Mouse (Mus musculus) c-Kit-positive CD71-positive TER-119-positive erythroid progenitor cells, embryonic 14.5 days (primary cell): ENCODE measurements at regions not wholly inside any gene's neighbourhood (a gene's known extent, or its start where the extent isn't known, plus 50 kb on each side); places are given as distances from the start of the nearest gene placed in this dataset.

Source experiments
- DNase-seq: peaks from one replicate; pipeline ENCODE4 v3.0.0-alpha.2; 2013; ENCODE audit warnings: low spot score

DNA sequence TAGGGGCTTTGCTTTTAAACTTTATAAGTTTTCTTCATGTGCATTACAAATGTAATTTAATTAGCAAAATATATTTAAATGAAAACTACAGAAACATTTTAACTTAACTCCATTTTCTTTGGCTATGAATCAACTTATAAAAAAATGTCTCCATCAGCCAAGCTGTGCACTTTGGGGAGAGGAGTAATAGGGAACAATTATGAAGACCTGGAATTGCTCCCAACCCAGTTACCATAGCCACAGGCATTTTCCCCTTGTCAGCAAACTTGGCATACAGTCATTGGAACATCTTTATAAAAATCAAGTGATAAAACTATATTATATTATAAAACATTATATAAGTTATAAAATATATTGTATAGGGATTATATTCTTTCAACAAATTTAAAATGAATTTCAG lies 65.0 kb downstream of the Atxn7l3b start:
- no peak for DNase-seq

DNA sequence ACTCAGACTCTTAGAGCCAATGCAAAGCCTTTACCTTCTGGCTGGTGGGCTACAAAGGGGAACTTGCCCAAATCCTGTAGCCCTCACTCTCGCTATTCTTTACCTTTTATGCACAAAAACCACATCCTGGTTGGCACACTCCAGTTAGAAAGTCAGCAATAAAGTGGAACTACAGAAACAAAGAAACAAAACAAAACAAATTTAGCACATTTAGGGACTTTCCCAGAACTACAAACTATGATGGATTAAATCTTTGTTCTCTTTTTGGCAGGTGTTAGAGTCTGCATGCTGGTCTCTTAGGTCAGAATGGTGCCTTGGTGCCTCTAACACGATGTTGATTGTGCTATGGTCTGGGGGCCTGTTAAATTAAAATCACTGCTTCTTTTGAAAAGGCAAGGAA lies 65.4 kb downstream of the Atxn7l3b start:
- no peak for DNase-seq

DNA sequence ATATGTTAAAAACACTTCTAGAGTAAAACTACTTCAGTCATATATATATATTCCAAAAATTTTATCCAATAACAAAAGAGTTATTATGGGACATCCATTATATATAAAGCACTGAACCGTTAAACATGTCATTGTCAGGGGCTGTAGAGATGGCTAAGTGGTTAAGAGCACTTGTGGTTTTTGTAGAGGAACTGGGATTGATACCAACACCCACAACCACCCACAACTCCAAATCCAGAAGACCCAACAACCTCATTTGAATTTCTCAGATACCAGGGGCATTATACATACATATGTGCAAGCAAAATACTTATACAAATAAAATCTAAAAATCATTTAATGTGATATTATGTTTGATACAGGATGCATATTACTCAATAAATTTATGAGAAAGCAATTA lies 76.8 kb downstream of the Atxn7l3b start:
- DNase-seq: no peak

DNA sequence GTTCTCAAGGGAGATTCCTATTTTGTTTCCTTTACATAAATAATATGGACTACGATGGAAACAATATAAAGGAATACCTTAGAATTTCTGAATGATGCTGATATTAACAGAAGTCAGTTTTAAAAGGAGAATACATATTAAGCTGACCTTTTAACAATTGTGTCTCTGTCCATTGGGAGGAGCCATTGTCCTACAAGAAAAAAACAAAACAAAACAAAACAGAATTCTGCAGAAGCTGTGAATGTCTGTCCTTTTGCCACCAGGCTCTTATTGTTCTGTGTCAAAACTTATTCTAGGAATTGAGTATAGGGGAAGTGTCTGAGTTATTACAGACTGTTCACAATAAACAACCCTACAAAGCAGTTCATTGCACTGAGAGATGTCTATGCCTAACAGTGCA lies 82.6 kb downstream of the Atxn7l3b start:
- no peak for DNase-seq

DNA sequence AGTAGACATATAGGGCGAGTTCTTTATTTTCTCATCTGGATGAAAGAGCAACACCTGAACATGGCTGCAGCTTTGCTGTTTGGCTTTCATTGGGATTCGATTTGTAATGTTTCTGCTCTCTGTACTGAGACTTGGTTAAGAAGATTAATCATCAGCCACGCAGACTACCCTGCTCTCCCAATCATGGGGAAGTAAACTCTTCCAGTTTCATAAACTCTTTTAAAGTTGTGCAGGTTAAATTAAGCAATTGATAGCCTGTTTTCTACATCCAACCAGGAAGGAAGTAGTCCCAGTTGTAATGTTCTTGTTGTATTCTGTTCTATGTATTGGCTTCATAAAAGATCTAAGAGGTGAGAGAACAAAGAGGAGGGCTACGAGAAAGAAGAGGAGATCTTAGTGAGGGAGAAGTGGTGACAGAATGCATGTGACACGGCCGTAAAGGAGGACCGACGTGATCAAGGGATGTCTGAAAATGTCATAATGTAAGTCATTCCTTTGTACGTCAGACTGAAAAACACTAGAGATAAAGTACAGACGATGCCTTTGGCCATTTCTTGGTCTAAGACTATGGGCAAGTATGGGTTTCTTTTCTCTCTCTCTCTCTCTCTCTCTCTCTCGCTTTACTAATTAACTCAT lies 91.3 kb downstream of the Atxn7l3b start:
- DNase-seq: no peak

DNA sequence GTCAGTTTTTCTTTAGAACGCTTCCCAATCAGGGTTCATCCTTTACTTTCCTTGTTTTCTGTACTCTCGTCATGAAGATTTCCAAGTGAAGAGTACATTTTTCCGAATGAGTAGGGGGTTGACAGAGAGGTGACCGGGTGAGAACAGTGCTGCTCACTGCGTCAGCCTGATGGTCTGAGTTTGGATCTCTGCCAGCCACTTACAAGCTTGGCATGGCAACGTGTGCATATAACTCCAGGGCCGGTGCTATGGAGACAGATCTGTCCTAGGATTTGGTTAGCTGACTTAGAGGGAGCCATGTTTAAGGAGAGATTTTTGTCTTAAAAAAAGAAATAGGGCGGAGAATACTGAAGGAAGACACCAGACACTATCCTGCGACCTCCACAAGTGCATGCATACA lies 92.8 kb downstream of the Atxn7l3b start:
- no peak for DNase-seq

DNA sequence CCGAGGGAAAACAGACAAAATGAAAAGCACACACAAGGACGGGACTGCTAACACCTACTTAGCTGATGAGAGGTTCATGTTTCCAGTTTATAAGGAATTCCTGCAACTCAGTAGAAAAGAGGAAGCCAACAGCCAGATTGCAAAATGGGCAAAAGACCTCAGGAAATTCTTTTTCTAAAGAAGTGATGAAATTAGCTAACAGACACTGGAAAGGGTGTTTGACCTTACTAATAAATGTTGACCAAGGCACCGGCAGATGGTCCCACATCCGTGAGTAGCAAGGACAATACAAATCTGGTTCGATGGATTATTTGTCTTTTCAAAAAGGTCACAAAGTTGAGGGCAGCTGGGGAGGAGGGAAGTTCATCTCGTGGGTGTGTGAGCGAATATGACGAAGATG lies 93.3 kb downstream of the Atxn7l3b start:
- DNase-seq: no peak

DNA sequence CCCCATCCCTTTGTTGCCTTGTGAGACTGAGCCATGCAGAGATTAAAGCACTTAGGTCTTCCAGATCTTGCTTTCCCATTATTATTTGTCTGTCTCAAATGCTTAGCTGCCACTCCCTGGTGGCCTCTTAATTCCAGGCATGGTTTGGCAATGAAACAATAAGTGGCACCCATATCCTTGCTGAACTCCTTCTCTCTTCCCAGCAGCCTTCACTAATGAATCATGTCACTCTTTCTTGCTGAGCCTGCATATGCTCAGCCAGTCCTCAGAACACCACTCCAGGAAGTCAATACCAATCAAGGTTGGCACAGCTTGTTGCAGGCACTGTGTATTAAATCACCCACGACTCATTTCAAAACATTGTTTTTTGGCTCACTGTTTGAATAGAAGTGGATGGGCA lies 118.6 kb downstream of the Atxn7l3b start:
- DNase-seq: no peak

DNA sequence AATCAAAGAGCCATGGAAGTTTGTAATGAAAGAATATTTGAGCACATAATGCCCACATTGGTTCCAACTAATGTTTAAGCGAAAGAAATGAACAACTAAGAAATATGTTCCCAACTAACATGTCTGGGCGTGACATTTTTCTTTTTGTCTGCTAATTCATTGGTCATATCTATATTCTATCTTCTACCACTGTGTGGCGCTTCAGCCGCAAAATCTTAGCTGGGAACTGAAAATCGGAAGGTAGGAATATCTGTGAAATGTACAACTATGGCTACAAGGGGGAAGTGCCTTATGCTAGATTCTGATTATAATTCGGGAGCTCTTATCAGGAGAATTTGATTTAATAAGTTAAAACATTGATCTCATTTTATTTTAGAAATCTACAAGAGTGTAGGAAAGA lies 125.2 kb downstream of the Atxn7l3b start:
- DNase-seq: no peak

DNA sequence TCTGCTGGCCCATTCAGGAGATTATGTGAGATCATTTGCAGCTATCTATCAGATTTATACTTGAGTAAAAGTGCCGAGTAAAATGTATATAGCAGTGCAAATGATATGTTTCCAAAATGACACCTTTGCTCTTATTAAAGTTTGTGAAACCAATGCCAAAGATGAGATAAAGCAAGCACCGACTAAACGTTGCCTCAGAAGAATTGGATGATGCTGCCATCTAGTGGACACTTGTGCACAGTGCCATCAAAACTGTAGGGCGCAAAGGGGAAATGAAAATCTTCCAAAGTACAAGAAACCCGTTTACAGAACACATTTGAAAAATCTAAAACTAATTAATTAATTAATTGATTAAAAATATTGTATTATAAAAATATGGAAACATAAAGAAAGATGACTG lies 127.2 kb downstream of the Atxn7l3b start:
- peak; percentile 44 for DNase-seq

DNA sequence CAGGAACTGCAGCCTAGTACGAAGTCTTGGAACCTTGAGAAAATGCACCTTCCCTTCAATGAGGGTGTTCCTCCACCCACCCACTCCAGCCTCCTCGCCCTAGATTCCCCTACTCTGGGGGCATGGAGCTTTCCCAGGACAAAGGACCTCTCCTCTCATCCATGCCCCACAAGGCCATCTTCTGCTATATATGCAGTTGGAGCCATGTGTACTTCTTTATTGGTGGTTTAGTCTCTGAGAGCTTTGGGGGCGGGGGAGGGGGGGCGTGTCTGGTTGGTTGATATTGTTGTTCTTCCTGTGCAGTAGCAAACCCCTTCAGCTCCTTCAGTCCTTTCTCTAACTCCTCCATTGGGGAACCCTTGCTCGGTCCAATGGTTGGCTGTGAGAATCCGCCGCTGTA lies 130.2 kb downstream of the Atxn7l3b start:
- no peak for DNase-seq

DNA sequence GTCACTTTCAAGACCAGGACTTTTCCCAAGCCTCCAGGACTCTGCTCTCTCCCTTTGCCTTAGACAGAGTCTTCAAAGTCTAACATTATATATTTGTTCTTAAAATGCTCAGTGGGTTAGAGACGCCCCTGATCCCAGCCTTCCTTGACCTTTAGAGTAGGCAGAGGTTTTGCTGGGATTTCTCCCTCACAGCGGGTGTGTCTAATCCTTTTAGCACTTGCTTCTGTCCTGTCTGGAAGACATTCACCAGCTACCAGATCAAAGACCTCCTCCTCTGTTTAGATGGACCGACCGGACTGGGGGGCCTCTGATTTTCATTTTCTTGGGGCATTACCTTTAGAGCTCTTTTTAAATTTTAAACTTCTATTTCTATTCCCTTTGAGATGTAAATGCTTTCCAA lies 130.7 kb downstream of the Atxn7l3b start:
- no peak for DNase-seq

DNA sequence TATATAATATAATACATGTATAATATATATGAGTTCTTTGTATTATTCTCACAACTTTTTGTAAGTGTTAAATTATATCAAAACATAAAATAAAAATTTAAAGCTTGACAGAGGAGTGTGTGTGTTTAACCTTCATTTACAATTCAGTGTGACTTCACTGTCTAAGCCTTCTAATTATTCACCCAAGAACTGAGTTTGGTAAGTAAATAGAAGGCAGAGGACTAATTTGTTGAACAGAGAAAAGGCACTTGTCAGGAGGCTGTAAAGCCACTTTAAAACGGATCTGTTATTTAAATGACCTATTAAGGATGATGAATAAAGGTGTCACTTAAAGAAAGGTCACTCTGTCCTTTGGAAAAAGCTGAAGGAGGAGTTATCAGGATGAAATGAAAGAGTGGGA lies 132.9 kb downstream of the Atxn7l3b start:
- DNase-seq: no peak

DNA sequence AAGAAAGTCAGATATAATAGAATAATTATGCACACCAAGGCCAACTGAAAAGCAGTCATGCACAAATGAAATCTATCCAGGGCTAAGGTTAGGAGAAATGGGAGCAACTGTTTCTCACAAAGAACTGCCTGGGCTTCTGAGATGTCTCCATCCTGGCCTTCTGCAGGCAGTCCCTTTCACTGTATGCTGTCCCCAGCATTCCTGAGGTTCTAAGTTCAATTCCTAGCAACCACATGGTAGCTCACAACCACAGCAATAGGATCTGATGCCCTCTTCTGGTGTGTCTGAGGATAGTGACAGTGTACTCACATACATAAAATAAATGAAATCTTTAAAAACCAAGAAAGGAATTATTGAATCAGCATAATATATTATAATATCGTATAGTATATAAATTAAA lies 133.3 kb downstream of the Atxn7l3b start:
- DNase-seq: no peak

DNA sequence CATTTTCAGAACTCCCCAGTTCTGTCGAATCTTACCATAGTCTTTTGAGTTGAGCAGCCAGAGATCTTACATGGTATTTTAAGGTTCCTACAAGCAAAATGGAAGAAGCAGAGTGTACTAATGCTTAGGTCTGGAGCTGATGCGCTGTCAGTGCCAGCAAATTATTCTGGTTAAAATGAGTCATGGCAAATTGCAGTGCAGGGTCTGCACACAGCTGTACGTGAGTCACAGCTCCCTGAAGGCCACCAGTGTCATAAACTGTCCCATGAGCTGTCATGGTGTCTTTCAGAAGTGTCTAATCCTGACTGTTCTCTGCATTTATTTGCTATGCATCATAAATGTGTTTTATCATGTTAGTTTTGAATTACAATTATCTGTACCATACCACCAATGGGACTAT lies 140.6 kb downstream of the Atxn7l3b start:
- DNase-seq: no peak

DNA sequence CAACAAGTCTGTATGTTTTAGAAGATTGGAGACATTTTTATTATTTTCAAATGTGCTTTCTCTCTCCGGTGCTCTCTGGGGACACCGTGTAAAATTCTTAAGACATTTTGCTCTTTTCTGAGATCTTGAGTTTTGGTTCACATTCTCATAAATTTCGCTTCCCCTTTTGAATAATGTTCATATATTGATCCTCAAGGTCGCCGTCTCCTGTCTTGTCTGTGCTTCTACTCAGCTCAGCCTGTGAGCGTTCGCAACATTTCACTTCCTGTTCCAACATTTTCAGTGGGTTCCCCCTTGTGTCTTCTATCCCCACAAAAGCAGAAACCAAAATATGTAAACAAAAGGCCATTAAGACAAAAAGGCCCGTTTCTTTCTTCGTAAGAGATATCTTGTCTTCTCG lies 154.5 kb downstream of the Atxn7l3b start:
- no peak for DNase-seq

DNA sequence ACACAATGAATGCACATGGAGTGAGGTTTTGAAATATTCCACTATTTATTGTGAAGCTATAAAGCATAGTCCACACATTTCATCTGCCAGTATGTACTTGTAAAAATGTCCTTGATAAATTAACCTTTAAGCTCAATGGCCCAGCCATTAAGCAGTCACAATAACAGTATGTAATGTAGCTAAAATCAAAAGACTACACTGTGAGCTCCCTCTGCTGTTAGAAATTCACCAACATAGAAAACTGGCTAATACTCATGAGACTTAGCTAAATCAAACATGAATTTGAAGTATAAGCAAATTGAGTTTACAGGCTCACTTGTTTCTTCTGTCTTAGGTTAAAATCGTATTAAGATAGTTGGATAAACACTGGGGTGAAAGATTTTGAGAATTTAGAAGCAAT lies 182.1 kb downstream of the Atxn7l3b start:
- no peak for DNase-seq

DNA sequence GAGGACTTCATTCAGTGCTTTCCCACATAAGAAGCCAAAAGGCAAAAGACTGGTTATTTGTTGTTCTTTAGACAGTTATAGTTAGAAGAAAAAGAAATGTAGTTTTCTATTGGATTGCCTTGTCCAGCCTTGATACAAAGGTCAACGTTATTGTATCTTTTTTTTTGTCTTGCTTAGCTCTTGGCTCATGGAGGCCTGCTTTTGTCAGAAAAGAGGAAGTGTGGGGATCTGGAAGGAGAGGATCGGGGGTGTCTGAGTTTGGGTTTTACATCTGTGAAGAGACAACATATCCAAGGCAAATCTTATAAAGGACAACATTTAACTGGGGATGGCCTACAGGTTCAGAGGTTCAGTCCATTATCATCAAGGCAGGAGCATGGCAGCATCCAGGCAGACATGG lies 185.3 kb downstream of the Atxn7l3b start:
- DNase-seq: no peak

DNA sequence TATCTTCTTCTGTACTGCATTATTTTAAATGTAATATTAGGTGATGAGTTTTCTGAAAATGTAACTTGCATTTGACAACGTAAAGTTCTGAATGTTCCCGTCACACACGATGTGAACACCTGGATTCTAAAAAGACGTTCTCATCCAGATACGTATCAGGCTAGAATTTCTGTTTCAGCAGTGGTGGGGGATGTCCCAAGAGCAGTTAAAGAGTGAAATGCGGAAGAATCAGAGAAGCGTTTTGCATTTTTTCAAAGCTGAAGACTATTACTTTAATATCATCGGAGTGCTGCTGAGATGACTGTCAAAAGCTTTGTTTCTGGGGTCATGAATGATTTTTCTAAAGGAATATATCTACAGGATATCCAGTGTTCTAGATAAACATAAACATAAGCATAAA lies 186.7 kb downstream of the Atxn7l3b start:
- DNase-seq: no peak
